Mouse (Mus musculus): ENCODE results near the gene Tbc1d24. TPM values are rescaled to one million over a fixed set of nuclear protein-coding genes. Genes with fewer than 3 reads are reported as not detected.

Gene Tbc1d24
- total and polyA plus RNA-seq, 3 experiments: 4.2 to 6.6 (median 4.5) TPM

DNA sequence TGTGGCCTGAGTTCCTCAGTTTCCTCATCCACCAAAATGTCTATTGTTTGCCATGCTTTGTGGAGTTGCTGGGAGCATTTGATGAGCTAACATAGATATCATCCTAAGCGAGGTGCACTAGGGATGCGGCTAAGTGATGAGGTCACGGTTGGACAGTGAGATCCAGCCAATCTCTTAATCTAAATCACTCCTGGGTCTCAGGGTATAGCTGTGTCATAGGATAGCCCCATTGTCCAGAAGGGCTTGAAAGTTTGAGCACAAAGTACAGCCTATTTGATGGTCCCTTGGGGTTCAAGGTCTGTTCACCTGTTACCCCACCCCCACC, 4.5 kb upstream of the Tbc1d24 start:
- Histone ChIP-seq H3K79me2 (replicated peaks; ENCODE audit: control insufficient read depth, extremely low read depth, insufficient read depth, poor library complexity, severe bottlenecking) (no peaks in the 10 kb centered on the region), H3K9ac (ENCODE audit: insufficient read depth, low read depth) (no peak overlapping the region), H3K36me3 (replicated peaks in 1 of 2; ENCODE audit: control insufficient read depth in 1 of 2, insufficient read depth in 1 of 2, low read length in 1 of 2) (peaks cover 3 to 14% of the 10 kb centered on the region in 2 experiments), H3K9me3 (replicated peaks; ENCODE audit: low read length) (no peaks in the 10 kb centered on the region), H3K27me3 (replicated peaks) (peaks cover 2% of the 10 kb centered on the region), H3K27ac (ENCODE audit: insufficient read depth, low read depth) (no peak overlapping the region), H3K4me1 (ENCODE audit: control insufficient read depth in 1 of 2, insufficient read depth in 2 of 2) (peaks cover 8 to 10% of the 10 kb centered on the region in 2 experiments), H3K4me3 (replicated peaks in 1 of 3; ENCODE audit: low read depth in 2 of 3, low read length in 2 of 3, poor library complexity in 1 of 3) (no peak overlapping the region), H3K4me2 (ENCODE audit: insufficient read depth, low read depth, poor library complexity, severe bottlenecking) (no peak overlapping the region)
- no peak for TF ChIP-seq IRF4 (IDR thresholded peaks at IDR 0.05; ENCODE audit: low read depth, low read length)
- no peak for TF ChIP-seq MXI1 (IDR thresholded peaks at IDR 0.05; ENCODE audit: low read depth, low read length)
- TF ChIP-seq MAZ (IDR thresholded peaks at IDR 0.05; ENCODE audit: low read depth, low read length): no peak
- no peak for TF ChIP-seq TBP (conservative IDR thresholded peaks at IDR 0.05; ENCODE audit: low read depth, low read length)
- TF ChIP-seq MYC (IDR thresholded peaks at IDR 0.05; ENCODE audit: low read depth, low read length): no peak
- TF ChIP-seq JUN (IDR thresholded peaks at IDR 0.05; ENCODE audit: insufficient read depth, low read depth, low read length): no peak
- dilution Hi-C loops (cut with MboI; ENCODE audit: extremely low pct_ligation_motif_present, extremely low pct_unique_long_range_greater_than_20kb, low sequenced_read_pairs) (no loop called here), in situ Hi-C loops (cut with MboI; ENCODE audit: low pct_ligation_motif_present, low pct_unique_long_range_greater_than_20kb, low sequenced_read_pairs) (no loop called here)
- DNase-seq (ENCODE audit: extremely low read depth): no peak

- Histone ChIP-seq H3K9ac (ENCODE audit: insufficient read depth, low read depth) (no peak within 1 kb of the TSS), H3K27me3 (replicated peaks) (peaks cover 2% of the 10 kb centered on the region), H3K79me2 (replicated peaks; ENCODE audit: control insufficient read depth, extremely low read depth, insufficient read depth, poor library complexity, severe bottlenecking) (no peaks in the 10 kb centered on the region), H3K36me3 (replicated peaks in 1 of 2; ENCODE audit: control insufficient read depth in 1 of 2, insufficient read depth in 1 of 2, low read length in 1 of 2) (peaks cover 0 to 9% of the 10 kb centered on the region in 2 experiments), H3K4me3 (replicated peaks in 1 of 3; ENCODE audit: low read depth in 2 of 3, low read length in 2 of 3, poor library complexity in 1 of 3) (no peak within 1 kb of the TSS), H3K4me1 (ENCODE audit: control insufficient read depth in 1 of 2, insufficient read depth in 2 of 2) (peaks cover 13 to 16% of the 10 kb centered on the region in 2 experiments), H3K27ac (ENCODE audit: insufficient read depth, low read depth) (no peak within 1 kb of the TSS), H3K9me3 (replicated peaks; ENCODE audit: low read length) (no peaks in the 10 kb centered on the region), H3K4me2 (ENCODE audit: insufficient read depth, low read depth, poor library complexity, severe bottlenecking) (no peak within 1 kb of the TSS)
- no peak for TF ChIP-seq JUN (IDR thresholded peaks at IDR 0.05; ENCODE audit: insufficient read depth, low read depth, low read length)
- TF ChIP-seq MXI1 (IDR thresholded peaks at IDR 0.05; ENCODE audit: low read depth, low read length): no peak
- no peak for TF ChIP-seq USF1 (IDR thresholded peaks at IDR 0.05; ENCODE audit: low read depth, low read length)
- no peak for TF ChIP-seq ZC3H11A (IDR thresholded peaks at IDR 0.05; ENCODE audit: low read depth, low read length)
- no peak for TF ChIP-seq NRF1 (IDR thresholded peaks at IDR 0.05; ENCODE audit: low read depth, low read length)
- TF ChIP-seq RAD21 (IDR thresholded peaks at IDR 0.05; ENCODE audit: low read depth, low read length): no peak
- TF ChIP-seq ZNF384 (IDR thresholded peaks at IDR 0.05; ENCODE audit: low read depth, low read length): no peak
- no peak for TF ChIP-seq POLR2A (IDR thresholded peaks at IDR 0.05; ENCODE audit: low read depth, low read length)
- in situ Hi-C loops (cut with MboI; ENCODE audit: low pct_ligation_motif_present, low pct_unique_long_range_greater_than_20kb, low sequenced_read_pairs) (no loop called here), dilution Hi-C loops (cut with MboI; ENCODE audit: extremely low pct_ligation_motif_present, extremely low pct_unique_long_range_greater_than_20kb, low sequenced_read_pairs) (no loop called here)
- DNase-seq (ENCODE audit: extremely low read depth): no peak
These were observed 3.9 kb upstream of the Tbc1d24 start, which contains the start of gene Ntn3 for GRCm38 (mm10) chr17:24209043-24209915. Gene Ntn3 (minus strand): TSS chr17:24209531.
